Mouse (Mus musculus): Measurements from ENCODE around the gene Etl4. TPM values are rescaled to one million over a fixed set of nuclear protein-coding genes. Genes with fewer than 3 reads are reported as not detected.
"Not testable (repeated sequence)": the region's sequence is repeated elsewhere in the genome, so short reads cannot be mapped to it uniquely, and the experiment has no call there.

Etl4 gene
- polyA plus RNA-seq, 1 experiment from 2014 or later: 20.0 TPM

- H3K9me3 ChIP-seq; H3K4me3 ChIP-seq; H3K36me3 ChIP-seq (replicated peaks); DNase-seq (ENCODE audit: extremely low spot score, low spot score); H3K27me3 ChIP-seq (ENCODE audit: poor library complexity, severe bottlenecking); H3K27ac ChIP-seq; H3K4me1 ChIP-seq: not testable (repeated sequence)
- 89% methylated on average over 3 of the region's 3 CpGs for WGBS
Observed at GRCm38 (mm10) chr2:20177236-20177635, 267.7 kb downstream of the Etl4 start.

DNA sequence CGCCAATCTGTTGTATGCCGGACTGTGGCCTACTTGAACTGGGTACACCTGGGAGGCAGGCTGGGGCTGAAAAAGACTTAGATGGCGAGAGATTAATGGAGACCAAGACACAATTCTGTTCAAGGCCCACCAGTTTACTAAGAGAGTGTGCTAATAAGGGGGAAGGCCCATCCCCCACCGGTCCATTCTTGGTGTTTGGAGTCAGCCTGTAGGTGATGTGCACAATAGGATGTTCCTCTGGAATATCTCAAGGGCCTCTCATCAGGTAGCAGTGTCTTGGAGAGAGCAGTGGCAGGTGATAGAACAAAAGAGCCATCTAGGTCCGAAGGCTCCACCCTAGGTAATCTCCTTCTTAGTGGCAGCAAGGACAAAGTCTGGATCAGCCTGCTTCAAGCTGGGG lies 271.0 kb downstream of the Etl4 start:
- H3K4me3 ChIP-seq; H3K4me1 ChIP-seq; H3K27me3 ChIP-seq (ENCODE audit: poor library complexity, severe bottlenecking); H3K27ac ChIP-seq; H3K9me3 ChIP-seq; H3K36me3 ChIP-seq (replicated peaks); DNase-seq (ENCODE audit: extremely low spot score, low spot score): not testable (repeated sequence)
- 95% methylated on average over 5 of the region's 5 CpGs for WGBS

DNA sequence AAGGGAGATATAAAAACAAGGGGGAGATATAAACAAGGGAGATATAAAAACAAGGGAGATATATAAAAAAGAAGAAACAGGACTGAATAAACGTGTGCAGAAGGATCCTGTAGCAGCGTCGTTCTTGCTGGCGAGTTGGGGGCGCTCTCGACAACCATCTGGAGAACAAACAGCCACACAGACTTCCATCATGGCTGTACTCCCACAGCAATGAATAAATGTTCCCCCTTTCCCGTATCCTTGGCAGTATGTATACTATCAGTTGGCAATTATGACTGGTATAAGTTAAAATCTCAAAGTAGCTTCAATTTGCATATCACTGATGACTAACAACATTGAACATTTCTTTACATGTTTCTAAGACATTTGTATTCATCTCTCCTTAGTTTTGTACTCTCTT lies 277.6 kb downstream of the Etl4 start:
- H3K36me3 ChIP-seq (replicated peaks); H3K4me3 ChIP-seq; H3K9me3 ChIP-seq; H3K4me1 ChIP-seq; DNase-seq (ENCODE audit: extremely low spot score, low spot score); H3K27me3 ChIP-seq (ENCODE audit: poor library complexity, severe bottlenecking); H3K27ac ChIP-seq: not testable (repeated sequence)
- WGBS: 92% methylated on average over 7 of the region's 7 CpGs

DNA sequence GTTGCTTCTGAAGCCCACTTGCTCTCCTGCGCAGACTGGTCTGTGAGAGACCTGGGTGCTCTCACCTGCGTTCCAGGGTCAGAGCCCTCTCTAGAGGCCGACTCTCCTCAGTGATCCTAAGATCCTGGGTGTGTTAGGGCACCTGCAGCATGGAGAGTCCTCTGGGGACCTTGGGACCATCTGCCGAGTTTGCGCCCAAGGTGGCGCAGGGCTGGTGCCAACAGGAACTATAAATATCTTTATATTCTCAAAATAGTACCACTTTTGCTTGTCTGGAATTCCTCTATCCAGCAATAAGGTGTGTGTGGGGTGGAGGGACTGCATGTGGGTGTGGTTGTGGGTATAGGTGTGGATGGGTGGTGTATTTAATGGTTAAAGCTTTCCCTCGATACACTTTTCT lies 293.4 kb downstream of the Etl4 start:
- H3K4me3 ChIP-seq: no peak overlapping the region
- no peaks in the 10 kb centered on the region for H3K9me3 ChIP-seq
- 88% methylated on average over 7 of the region's 7 CpGs for WGBS
- no peaks in the 10 kb centered on the region for H3K27me3 ChIP-seq (ENCODE audit: poor library complexity, severe bottlenecking)
- no peaks in the 10 kb centered on the region for H3K4me1 ChIP-seq
- H3K36me3 ChIP-seq (replicated peaks): no peaks in the 10 kb centered on the region
- no peak overlapping the region for H3K27ac ChIP-seq
- DNase-seq (ENCODE audit: extremely low spot score, low spot score): no peak

DNA sequence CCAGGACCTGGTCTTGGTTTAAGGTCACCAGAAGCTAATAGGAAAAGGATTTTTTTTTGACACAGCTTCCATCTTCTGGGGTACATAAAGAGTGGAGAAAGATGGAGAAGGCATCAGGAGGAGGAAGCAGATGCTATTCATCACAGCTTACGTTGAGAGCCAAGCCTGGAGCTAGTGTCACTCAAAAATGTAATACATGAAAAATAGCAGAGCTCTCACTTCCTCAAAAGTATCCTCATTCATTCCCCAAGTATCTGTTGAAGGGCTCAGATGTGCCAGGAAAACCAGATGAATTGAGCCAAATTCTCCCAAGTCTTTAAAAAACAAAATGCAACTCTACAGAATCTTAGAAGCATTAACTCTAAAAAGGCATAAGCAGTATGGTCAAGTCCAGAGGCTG lies 297.1 kb downstream of the Etl4 start:
- Histone ChIP-seq H3K4me1 (no peaks in the 10 kb centered on the region), H3K27me3 (ENCODE audit: poor library complexity, severe bottlenecking) (no peaks in the 10 kb centered on the region), H3K36me3 (replicated peaks) (no peaks in the 10 kb centered on the region), H3K9me3 (no peaks in the 10 kb centered on the region), H3K27ac (no peak overlapping the region), H3K4me3 (no peak overlapping the region)
- DNase-seq (ENCODE audit: extremely low spot score, low spot score): no peak
- WGBS: 86% methylated on average over 1 of the region's 1 CpGs

DNA sequence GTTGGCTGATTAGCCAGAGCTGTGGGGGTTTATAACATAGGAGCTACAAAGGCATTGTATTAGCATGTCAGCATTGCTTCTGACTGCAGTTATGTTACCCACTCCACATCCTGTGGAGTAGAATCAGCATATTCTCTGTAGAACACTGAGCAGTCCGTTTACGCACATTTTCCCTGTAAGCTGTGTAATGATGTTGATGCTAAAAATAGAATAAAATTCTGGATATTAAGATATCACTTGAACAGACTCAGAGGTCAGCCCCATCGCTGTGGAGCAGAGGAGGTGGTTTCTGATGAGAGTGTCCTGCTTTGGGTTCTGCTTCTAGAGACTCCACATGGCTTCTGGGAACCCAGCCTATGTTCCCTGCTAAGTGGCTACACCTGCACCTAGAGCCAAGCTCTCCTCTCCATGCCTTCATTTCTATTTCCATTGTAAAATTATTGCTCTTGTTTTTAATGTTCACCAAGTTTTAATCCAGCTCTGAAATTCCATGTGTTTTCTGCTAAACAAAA lies 299.2 kb downstream of the Etl4 start:
- H3K36me3 ChIP-seq (replicated peaks): no peaks in the 10 kb centered on the region
- WGBS: 79% methylated on average over 3 of the region's 3 CpGs
- no peak overlapping the region for H3K27ac ChIP-seq
- H3K4me3 ChIP-seq: no peak overlapping the region
- DNase-seq (ENCODE audit: extremely low spot score, low spot score): no peak
- H3K4me1 ChIP-seq: no peaks in the 10 kb centered on the region
- H3K9me3 ChIP-seq: no peaks in the 10 kb centered on the region
- no peaks in the 10 kb centered on the region for H3K27me3 ChIP-seq (ENCODE audit: poor library complexity, severe bottlenecking)

- H3K27ac ChIP-seq: no peak overlapping the region
- H3K4me3 ChIP-seq: no peak overlapping the region
- DNase-seq (ENCODE audit: extremely low spot score, low spot score): no peak
- H3K36me3 ChIP-seq (replicated peaks): no peaks in the 10 kb centered on the region
- H3K4me1 ChIP-seq: no peaks in the 10 kb centered on the region
- no peaks in the 10 kb centered on the region for H3K27me3 ChIP-seq (ENCODE audit: poor library complexity, severe bottlenecking)
- no peaks in the 10 kb centered on the region for H3K9me3 ChIP-seq
- 64% methylated on average over 4 of the region's 4 CpGs for WGBS
Observed at GRCm38 (mm10) chr2:20209359-20209758, 299.8 kb downstream of the Etl4 start.

- Histone ChIP-seq H3K9me3 (no peaks in the 10 kb centered on the region), H3K4me1 (no peaks in the 10 kb centered on the region), H3K27ac (no peak overlapping the region), H3K27me3 (ENCODE audit: poor library complexity, severe bottlenecking) (no peaks in the 10 kb centered on the region), H3K4me3 (no peak overlapping the region), H3K36me3 (replicated peaks) (no peaks in the 10 kb centered on the region)
- 93% methylated on average over 2 of the region's 2 CpGs for WGBS
- no peak for DNase-seq (ENCODE audit: extremely low spot score, low spot score)
Observed at GRCm38 (mm10) chr2:20216275-20216674, 306.7 kb downstream of the Etl4 start.

DNA sequence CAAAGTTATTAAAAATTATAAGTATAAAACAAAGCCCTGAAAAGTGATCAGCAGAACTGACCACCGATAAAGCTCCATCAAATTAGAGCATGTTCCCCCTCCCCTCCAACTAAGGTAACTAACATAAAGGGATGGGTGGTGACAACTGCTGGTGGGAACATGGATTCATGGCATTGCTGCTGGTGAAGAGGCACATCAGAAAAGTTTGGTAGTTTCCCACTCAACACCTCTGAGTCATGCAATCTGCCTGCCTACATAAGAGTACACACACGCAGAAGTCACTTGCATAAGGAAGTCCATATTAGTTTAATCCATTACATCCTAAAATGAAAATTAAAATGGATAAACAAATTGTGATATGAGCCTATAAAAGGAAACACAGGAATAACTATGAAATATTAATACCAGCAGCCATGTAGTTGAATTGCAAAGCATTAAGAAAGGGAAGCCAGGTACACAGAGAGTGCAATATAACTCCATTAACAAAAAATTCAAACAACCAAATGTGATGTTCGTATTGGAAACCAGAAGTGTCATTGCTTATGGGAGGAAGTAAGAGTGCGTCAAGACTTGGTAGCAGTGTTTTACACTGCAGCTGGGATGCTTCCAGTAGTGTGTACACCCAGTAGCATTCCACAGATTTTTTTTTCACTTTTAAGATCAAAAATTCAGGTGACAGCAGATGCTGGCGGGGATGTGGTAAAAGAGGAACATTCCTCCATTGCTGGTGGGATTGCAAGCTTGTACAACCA lies 307.3 kb downstream of the Etl4 start:
- no peak for DNase-seq (ENCODE audit: extremely low spot score, low spot score)
- Histone ChIP-seq H3K36me3 (replicated peaks) (no peaks in the 10 kb centered on the region), H3K9me3 (no peaks in the 10 kb centered on the region), H3K4me1 (no peaks in the 10 kb centered on the region), H3K4me3 (no peak overlapping the region), H3K27ac (no peak overlapping the region), H3K27me3 (ENCODE audit: poor library complexity, severe bottlenecking) (no peaks in the 10 kb centered on the region)
- WGBS: 92% methylated on average over 5 of the region's 5 CpGs

DNA sequence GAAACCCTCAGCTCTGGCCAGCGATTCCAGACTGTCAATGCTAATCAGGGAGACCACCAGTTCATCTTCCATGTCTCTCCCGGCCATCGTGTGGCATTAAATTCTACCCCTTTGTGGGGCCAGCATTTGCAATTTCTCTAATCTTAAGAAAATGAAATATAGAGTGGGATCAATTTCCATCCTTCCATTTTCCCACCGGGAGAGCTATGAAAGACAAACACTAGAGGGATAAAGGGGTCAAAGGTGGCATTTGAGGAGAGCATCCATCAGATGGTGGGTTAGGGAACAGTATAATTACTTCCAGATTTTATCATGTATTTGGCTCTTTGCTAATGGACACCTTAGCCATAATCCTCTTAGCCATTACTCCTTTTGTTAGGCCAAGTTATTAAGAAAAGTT lies 321.8 kb downstream of the Etl4 start:
- 61% methylated on average over 4 of the region's 4 CpGs for WGBS
- no peaks in the 10 kb centered on the region for H3K9me3 ChIP-seq
- no peak for DNase-seq (ENCODE audit: extremely low spot score, low spot score)
- H3K27ac ChIP-seq: no peak overlapping the region
- no peaks in the 10 kb centered on the region for H3K27me3 ChIP-seq (ENCODE audit: poor library complexity, severe bottlenecking)
- no peaks in the 10 kb centered on the region for H3K36me3 ChIP-seq (replicated peaks)
- H3K4me1 ChIP-seq: 0 out of 2 replicates have a peak, but pooled peaks cover 4% of the 10 kb centered on the region
- no peak overlapping the region for H3K4me3 ChIP-seq

GRCm38 (mm10) chr2:20248043-20248664 lies 338.6 kb downstream of the Etl4 start:
- no peak for DNase-seq (ENCODE audit: extremely low spot score, low spot score)
- Histone ChIP-seq H3K27ac (0 out of 2 replicates have a peak overlapping the region, but pooled peaks have one; percentile 4), H3K9me3 (no peaks in the 10 kb centered on the region), H3K4me3 (no peak overlapping the region), H3K4me1 (peaks cover 8% of the 10 kb centered on the region), H3K27me3 (ENCODE audit: poor library complexity, severe bottlenecking) (no peaks in the 10 kb centered on the region), H3K36me3 (replicated peaks) (no peaks in the 10 kb centered on the region)
- 72% methylated on average over 4 of the region's 4 CpGs for WGBS

GRCm38 (mm10) chr2:20249403-20249802 lies 339.8 kb downstream of the Etl4 start:
- H3K36me3 ChIP-seq (replicated peaks): no peaks in the 10 kb centered on the region
- peak overlapping the region; percentile 20; the same call in 1 of the 2 replicates for H3K27ac ChIP-seq
- 82% methylated on average over 4 of the region's 4 CpGs for WGBS
- no peak for DNase-seq (ENCODE audit: extremely low spot score, low spot score)
- H3K27me3 ChIP-seq (ENCODE audit: poor library complexity, severe bottlenecking): no peaks in the 10 kb centered on the region
- H3K9me3 ChIP-seq: peaks cover 5% of the 10 kb centered on the region; the same call in 1 of the 2 replicates
- H3K4me3 ChIP-seq: no peak overlapping the region
- peaks cover 8% of the 10 kb centered on the region for H3K4me1 ChIP-seq

DNA sequence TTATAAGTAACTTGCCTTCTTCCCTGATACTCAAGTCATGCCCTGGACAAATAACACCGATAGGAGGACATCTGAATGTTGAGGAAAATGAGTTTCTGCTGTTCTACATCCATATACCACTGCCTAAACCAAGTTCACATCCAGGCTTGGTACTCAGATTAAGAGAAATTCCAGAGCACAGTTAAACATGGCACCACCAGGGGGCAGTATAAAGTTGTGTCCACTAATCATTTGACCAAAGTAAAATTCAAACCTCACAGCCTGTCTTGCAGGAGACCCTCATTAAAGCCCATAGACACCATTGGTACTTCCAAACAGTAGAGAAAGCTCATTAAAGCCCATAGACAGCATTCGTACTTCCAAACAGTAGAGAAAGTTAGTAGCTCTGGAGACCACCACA lies 366.5 kb downstream of the Etl4 start:
- Histone ChIP-seq H3K27me3 (ENCODE audit: poor library complexity, severe bottlenecking) (no peaks in the 10 kb centered on the region), H3K9me3 (no peaks in the 10 kb centered on the region), H3K36me3 (replicated peaks) (no peaks in the 10 kb centered on the region), H3K4me3 (no peak overlapping the region), H3K4me1 (no peaks in the 10 kb centered on the region), H3K27ac (no peak overlapping the region)
- 48% methylated on average over 2 of the region's 2 CpGs for WGBS
- DNase-seq (ENCODE audit: extremely low spot score, low spot score): peak; percentile 50

All from forebrain, embryonic 10.5 days (tissue).